ENCODE assay signal across 16 mouse cellular contexts in the genomic region with DNA sequence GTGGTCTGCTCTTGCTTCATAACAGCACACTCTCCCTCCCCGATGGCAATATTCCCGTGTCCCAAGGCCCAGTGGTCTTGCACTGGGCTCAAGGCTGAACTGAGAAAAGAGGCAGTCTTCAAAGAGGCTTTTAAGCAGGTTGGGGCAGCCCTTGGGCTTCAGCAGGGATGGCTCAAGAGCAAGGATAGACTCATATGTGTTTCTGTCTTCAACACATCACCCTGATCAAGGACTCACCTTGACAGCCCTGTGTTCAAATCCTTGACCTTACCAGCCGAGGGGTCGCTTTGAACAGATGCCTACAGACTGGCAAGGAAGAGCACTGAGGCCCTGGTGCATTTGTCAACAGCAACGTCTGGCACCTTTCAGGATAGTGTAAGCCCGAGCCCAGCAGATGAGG.
A peak's percentile ranks its signal among the peaks of the same experiment; 100 is the strongest.
DNase-seq lines count a peak whose midpoint lies in the region; ATAC-seq lines count a peak whose summit lies in the region.
"Had no signal": no experiment of that assay in that cellular context is flagged by ENCODE, and none has a peak within 500 bp of the region (broad histone marks: within the 10 kb centered on the region; RNA-seq: fewer than 3 reads in every experiment).

No protein-coding gene starts in this region.

- no peak for ATAC-seq in forebrain, embryonic 13.5 days
- ATAC-seq in forebrain, embryonic 11.5 days (replicated peaks; ENCODE audit: low FRiP score) = no peak
- no peak for ATAC-seq in heart, embryonic 16.5 days (replicated peaks; ENCODE audit: extremely low read depth, insufficient read depth, low FRiP score)
- no peak for ATAC-seq in neural tube, embryonic 13.5 days (ENCODE audit: low read depth)
- no peak for ATAC-seq in cerebellum, adult (ENCODE audit: insufficient number of reproducible peaks, low FRiP score, low TSS enrichment)
- ATAC-seq: forebrain, embryonic 16.5 days had no signal

- H3K36me3 ChIP-seq in forebrain, embryonic 13.5 days (ENCODE audit: poor library complexity, severe bottlenecking) = peaks cover 9% of the 10 kb centered on the region
- H3K36me3 ChIP-seq in forebrain, embryonic 11.5 days (ENCODE audit: control insufficient read depth, insufficient read depth, low read length) = no peaks in the 10 kb centered on the region
- peaks cover 4% of the 10 kb centered on the region for H3K36me3 ChIP-seq in heart, embryonic 16.5 days (ENCODE audit: control insufficient read depth, insufficient read depth)
- H3K36me3 ChIP-seq in neural tube, embryonic 13.5 days = peaks cover 7% of the 10 kb centered on the region

- no peaks in the 10 kb centered on the region for H3K27me3 ChIP-seq in forebrain, embryonic 13.5 days
- no peaks in the 10 kb centered on the region for H3K27me3 ChIP-seq in forebrain, embryonic 11.5 days (ENCODE audit: control insufficient read depth, insufficient read depth, low read length)
- H3K27me3 ChIP-seq in heart, embryonic 16.5 days (ENCODE audit: control insufficient read depth, insufficient read depth, low read length) = no peaks in the 10 kb centered on the region
- no peaks in the 10 kb centered on the region for H3K27me3 ChIP-seq in neural tube, embryonic 13.5 days

- no peak overlapping the region for H3K4me2 ChIP-seq in forebrain, embryonic 13.5 days
- no peak overlapping the region for H3K4me2 ChIP-seq in forebrain, embryonic 11.5 days (ENCODE audit: low read depth, low read length, severe bottlenecking)
- peak overlapping the region; percentile 26; the same call in 1 of the 2 replicates for H3K4me2 ChIP-seq in heart, embryonic 16.5 days (ENCODE audit: low read depth, low read length)
- H3K4me2 ChIP-seq in neural tube, embryonic 13.5 days = no peak overlapping the region

- intact Hi-C loops in heart, postnatal 10 days (cut with DNase I) = no loop called here

- 0 out of 2 replicates have a peak overlapping the region, but pooled peaks have one; percentile 19 for H3K27ac ChIP-seq in forebrain, embryonic 13.5 days
- H3K27ac ChIP-seq in forebrain, embryonic 11.5 days (ENCODE audit: low read depth, low read length) = no peak overlapping the region
- no peak overlapping the region; the same call in 1 of the 2 replicates for H3K27ac ChIP-seq in heart, embryonic 16.5 days (ENCODE audit: low read length)
- H3K27ac ChIP-seq in neural tube, embryonic 13.5 days (replicated peaks) = peak overlapping the region; percentile 75
- H3K27ac ChIP-seq: left cerebral cortex, adult 2 months; liver, embryonic 14.5 days had no signal

- WGBS in forebrain, embryonic 13.5 days = 88% methylated on average over 6 of the region's 6 CpGs
- WGBS in forebrain, embryonic 11.5 days = 84% methylated on average over 6 of the region's 6 CpGs
- 56% methylated on average over 6 of the region's 6 CpGs for WGBS in heart, embryonic 16.5 days
- 82% methylated on average over 6 of the region's 6 CpGs for WGBS in neural tube, embryonic 13.5 days

- H3K4me3 ChIP-seq in forebrain, embryonic 13.5 days = no peak overlapping the region
- no peak overlapping the region for H3K4me3 ChIP-seq in forebrain, embryonic 11.5 days (ENCODE audit: low read depth, low read length)
- H3K4me3 ChIP-seq in heart, embryonic 16.5 days (ENCODE audit: low read length) = no peak overlapping the region
- no peak overlapping the region for H3K4me3 ChIP-seq in neural tube, embryonic 13.5 days
- H3K4me3 ChIP-seq: left cerebral cortex, adult 2 months had no signal

- DNase-seq in forebrain, embryonic 11.5 days (ENCODE audit: low spot score) = no peak
- no peak for DNase-seq in heart, postnatal 10 days
- no peak for DNase-seq in neural tube, embryonic 10.5 days (ENCODE audit: extremely low spot score, low spot score)
- no peak for DNase-seq in spleen, postnatal 10 days (ENCODE audit: low spot score in 2 of 2)
- DNase-seq: cerebellum, adult 11-12 months; cerebellum, postnatal 36 days; kidney, adult 2 months; kidney, postnatal 14 days; thymus, adult 2 months had no signal

- 0 out of 2 replicates have a peak overlapping the region, but pooled peaks have one; percentile 12 for H3K9ac ChIP-seq in forebrain, embryonic 13.5 days
- no peak overlapping the region for H3K9ac ChIP-seq in forebrain, embryonic 11.5 days (ENCODE audit: low read length)
- no peak overlapping the region for H3K9ac ChIP-seq in heart, embryonic 16.5 days (ENCODE audit: low read length)
- no peak overlapping the region for H3K9ac ChIP-seq in neural tube, embryonic 13.5 days
- H3K9ac ChIP-seq: liver, embryonic 14.5 days had no signal

- H3K4me1 ChIP-seq in forebrain, embryonic 13.5 days = peaks cover 10% of the 10 kb centered on the region
- no peaks in the 10 kb centered on the region for H3K4me1 ChIP-seq in forebrain, embryonic 11.5 days (replicated peaks; ENCODE audit: control insufficient read depth, insufficient read depth, low read length)
- peaks cover 11% of the 10 kb centered on the region for H3K4me1 ChIP-seq in heart, embryonic 16.5 days (ENCODE audit: control insufficient read depth, insufficient read depth, low read length)
- peaks cover 62% of the 10 kb centered on the region for H3K4me1 ChIP-seq in neural tube, embryonic 13.5 days (replicated peaks)

- H3K9me3 ChIP-seq in forebrain, embryonic 13.5 days (replicated peaks) = no peaks in the 10 kb centered on the region
- H3K9me3 ChIP-seq in forebrain, embryonic 11.5 days (ENCODE audit: control insufficient read depth, low read length) = no peaks in the 10 kb centered on the region
- no peaks in the 10 kb centered on the region for H3K9me3 ChIP-seq in heart, embryonic 16.5 days (replicated peaks; ENCODE audit: control insufficient read depth, low read length)
- no peaks in the 10 kb centered on the region for H3K9me3 ChIP-seq in neural tube, embryonic 13.5 days

Comparison
In these comparisons a context has a peak if more than half of its experiments do, and no peak if none do; other contexts are left out.
1. H3K27ac ChIP-seq: peak in forebrain, embryonic 13.5 days (single experiment) and neural tube, embryonic 13.5 days (single experiment); none in forebrain, embryonic 11.5 days (single experiment) and heart, embryonic 16.5 days (single experiment).